Mouse (Mus musculus): ENCODE data around the gene Heg1. TPM values are rescaled to one million over a fixed set of nuclear protein-coding genes. Genes with fewer than 3 reads are reported as not detected.

Gene Heg1
- total RNA-seq, 1 experiment from 2014 or later, result 48.0 TPM

DNA sequence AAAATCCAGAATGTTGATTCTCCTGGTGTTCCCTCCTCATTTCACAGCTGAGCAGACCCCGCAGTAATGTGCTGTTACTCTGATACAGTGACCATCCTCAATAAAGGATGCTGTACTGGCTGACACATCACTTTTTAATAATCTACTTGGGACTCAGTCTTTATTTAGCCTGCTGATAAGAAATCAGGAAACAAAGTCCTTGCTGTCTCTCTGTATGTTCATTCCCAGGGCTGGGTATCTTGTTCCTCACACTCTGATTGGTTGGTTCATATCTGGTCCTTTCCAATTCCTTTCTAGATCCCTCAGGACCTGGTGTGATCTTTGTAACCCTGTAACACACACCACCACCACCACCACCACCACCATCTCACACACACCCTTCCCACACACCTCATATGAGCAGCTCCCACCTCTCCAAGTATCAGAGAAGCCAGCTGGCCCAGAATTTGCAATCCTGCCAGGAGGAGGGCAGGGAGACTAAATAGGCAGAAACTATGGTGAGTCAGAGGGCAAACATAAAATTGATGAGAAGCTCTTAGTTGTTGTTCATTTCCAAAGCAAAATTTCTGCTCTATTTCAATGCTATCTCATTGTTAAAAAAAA is 91.7 kb downstream of the Heg1 start:
- peak; percentile 37 for DNase-seq

DNA sequence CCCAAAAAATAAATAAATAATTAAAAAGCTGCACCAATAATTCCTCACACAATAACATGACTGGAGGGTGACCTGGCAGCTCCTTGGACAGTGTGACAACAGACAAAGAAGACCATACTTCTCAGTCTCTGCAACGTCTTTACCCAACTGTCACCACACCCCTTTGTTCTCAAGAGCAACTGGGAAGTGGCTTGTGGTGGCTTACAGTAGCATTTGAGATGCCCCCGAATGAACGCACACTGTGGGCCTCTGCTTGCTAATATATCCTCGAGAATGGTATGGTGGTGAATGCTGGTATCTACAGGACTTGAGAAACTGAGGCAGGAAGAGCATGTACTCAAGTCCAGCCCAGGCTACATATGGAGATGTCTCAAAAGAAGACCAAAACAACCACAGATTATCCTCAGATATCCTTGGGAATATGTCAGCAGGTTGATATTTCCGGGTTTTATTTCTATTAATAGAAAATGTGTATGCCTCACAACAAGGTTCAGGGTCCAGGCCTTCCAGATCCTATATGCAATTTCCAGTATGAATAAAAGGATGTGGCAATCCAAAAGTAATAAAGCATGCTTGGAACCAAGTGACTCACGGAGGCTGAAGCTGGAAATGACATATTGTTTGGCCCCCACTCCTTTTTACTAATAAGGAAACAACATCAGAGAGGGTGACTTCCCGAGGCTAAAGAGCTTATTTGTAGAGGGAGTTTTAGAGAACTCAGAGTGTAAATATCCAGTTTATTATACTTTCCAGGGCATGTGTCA is 92.8 kb downstream of the Heg1 start:
- DNase-seq, result no peak

DNA sequence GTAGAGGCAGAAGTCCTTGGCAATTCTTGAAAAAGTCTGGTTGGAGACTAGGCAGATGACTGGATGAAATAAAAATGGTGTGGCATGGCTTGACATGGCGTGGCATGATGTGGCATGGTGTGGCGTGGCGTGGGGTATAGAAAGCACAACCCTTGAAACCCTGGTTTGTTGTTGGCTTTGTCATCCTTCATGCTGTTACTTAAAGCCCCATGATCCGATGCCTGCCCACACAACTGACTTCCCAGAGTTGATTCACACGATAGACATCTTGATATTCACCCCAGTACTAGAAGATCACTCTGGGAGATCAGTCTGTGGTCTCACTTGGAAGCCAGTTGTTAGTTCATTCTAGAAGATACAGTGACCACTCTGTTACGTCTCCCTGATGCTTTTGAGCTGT is 93.4 kb downstream of the Heg1 start:
- no peak for DNase-seq

DNA sequence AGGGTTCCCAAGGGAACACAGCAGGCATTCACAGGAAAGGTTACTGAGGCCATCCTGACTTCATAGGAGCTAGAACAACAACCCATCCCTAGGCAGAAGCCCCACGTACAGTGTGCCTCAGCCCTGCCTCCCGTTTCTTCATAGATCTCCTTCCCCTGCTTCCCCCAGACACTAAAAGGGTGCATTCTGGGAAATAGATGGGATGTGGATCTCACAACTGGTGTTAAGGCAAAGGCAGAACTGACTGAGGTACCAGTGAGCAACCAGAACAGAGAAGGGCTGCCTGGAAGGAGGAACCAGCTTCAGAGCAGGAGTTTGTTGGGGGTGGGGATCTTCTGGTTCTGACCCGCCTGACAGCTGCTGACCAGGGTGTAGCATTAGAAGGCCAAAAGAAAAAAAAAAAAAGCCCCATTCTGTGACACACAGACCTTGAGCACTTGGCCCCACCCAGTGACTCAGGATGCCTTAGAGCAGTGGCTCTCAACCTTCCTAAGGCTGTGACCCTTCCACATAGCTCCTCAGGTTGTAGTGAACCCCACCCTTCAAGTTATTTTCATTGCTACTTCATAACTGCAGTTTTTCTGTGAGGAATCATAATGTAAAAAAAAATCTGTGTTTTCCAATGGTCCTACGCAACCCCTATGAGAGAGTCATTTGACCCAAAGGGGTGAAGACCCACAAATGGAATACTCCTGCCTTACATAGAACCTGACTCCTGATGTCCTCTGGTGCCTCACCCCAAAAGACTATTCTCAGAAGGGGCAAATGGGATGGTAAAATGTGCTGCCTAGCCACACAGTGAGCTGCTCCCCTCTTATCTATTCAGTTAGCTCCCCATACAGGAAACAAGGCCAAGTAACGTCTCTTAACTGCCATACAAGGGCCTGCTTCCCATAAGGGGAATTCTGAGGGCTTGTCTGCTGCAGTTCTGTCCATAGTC is 97.9 kb downstream of the Heg1 start:
- DNase-seq, result peak; percentile 38

GRCm38 (mm10) chr16:33782729-33783091 is 98.5 kb downstream of the Heg1 start:
- no peak for DNase-seq

DNA sequence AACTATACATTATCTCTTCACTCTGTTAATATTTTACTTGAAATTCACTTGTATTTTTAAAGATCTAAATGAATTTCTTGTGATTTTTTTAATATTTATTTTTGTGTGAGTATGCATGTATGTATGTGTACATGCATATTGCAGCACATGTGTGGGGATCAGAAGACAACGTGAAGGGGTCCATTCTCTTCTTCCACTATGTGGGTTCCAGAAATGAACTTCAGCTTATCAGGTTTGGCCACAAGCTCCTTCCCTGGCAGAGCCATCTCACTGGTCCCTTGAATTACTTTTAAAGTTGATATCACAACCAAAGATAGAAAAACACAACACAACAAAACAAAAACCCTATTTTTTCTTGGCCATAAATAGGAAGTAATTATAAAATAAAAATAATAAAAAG is 100.4 kb downstream of the Heg1 start:
- no peak for DNase-seq

DNA sequence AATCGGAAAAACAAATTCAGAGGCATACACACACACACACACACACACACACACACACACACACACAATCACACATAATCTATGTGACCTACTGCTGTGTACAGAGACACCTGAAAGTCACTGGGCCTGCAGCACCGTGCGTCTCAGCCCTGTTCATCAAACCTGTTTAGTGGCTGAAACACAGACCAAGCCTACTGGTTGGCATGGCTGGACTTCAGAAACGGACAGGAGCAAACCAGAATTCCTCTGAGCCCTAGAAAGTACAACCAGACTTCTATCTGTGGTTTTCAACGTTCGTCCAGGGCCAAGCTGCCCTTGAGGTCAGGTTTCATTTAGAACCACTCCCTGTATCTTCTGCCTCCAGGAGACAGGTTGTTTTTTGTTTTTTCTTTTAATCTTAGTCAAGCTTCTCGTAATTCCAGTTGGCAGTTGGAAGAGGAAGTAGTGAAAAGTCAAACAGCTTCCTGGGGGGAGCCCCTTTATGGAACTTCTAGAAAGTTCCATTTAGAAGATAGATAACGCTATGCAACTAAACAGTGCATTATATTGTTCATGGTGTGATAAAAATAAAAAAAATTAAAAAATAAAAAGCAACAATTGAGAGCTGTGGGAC is 101.0 kb downstream of the Heg1 start:
- DNase-seq, result no peak

GRCm38 (mm10) chr16:33786657-33787390 is 102.7 kb downstream of the Heg1 start:
- DNase-seq, result no peak

- no peak for DNase-seq
These were observed 109.9 kb downstream of the Heg1 start, which contains the start of gene Muc13 for GRCm38 (mm10) chr16:33793846-33794791. Gene Muc13 (plus strand): TSS chr16:33794037.

DNA sequence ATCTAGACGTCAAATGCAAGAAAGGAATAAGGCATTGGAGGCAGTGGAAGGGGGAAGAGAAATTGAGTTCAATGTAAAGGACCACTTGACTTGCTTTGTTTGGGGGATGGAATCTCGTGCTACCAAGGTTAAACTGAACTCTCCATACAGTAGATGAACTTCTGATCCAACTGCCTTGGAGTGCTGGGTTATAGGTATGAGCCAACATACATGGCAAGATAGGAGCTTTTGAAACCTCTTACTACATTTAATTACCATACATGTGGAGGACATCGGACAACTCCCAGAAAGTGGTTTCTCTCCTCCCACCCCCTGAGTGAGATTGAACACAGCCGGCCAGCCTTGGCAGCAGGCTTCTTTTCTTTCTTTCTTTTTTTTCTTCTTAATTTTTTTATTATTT is 110.9 kb downstream of the Heg1 start:
- DNase-seq, result no peak

DNA sequence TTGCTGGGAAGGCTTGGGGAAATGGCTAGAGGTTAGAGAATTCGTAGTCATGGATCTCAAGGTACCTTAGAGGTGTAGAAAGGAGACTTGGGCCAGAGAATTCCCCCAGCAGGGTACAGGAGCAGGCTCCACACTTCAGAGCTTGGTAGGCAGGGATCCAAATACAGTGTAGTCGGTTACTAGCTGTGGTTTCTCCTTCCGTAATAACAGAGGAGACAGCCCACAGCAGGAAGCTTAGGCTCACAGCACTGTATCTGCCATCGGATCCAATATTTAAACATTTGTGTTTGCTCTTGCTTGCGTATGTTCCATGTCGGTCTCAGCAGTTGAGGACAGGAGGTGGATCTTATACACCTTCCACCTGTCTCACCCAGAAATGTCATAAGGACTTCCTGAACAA is 111.7 kb downstream of the Heg1 start:
- no peak for DNase-seq

GRCm38 (mm10) chr16:33796756-33797155 is 112.6 kb downstream of the Heg1 start:
- DNase-seq, result no peak

DNA sequence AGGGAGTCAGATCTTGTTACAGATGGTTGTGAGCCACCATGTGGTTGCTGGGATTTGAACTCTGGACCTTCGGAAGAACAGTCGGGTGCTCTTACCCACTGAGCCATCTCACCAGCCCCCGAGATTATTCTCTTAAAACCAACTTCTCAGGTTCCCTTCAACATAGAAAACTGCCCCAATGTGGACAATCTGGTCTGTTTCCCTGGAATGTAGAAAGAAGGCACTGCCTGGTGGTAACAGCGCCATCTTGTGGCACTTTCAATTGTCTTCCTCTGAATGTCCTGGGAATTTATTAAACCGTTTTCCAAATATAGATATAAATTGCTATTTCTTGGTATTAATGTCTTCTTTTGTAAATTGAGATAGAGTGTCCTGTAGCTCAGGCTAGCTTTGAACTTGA is 113.7 kb downstream of the Heg1 start:
- DNase-seq, result peak; percentile 62

GRCm38 (mm10) chr16:33810002-33810401 is 125.8 kb downstream of the Heg1 start:
- no peak for DNase-seq

DNA sequence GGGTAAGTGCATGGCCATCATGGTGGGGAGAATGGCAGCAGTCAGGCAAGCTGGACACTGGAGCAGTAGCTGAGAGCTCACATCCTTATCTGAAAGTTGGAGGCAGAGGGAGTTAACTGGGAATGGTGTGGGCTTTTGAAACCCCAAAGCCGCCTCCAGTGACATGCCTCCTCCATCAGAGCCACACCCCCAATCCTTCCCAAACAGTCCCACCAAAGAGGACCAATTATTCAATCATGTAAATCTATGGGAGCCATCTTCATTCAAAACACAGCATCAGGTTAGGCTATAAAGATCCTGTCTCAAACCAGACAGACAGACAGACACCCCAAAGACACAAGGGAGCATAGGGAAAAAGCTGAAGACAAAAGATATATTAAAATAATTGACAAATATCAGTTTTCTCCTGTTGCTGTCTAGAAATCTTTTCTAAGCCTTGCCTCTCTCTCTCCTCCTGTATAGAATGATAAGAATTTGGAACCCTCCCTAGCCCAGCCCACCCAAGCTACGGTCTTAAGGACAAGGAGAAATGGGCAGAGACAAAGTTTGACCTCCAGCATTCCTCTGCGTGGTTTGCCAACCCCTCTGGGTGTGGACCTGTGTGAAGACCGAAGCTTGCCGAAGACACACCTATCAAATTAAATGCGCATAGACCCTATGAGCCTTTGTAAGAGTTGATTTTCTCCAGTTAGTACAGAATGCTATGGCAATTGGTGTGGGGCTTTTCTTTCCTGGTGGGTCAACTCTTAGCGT is 134.4 kb downstream of the Heg1 start:
- DNase-seq, result no peak

- peak; percentile 83 for DNase-seq
These were observed 136.4 kb downstream of the Heg1 start for GRCm38 (mm10) chr16:33820269-33821178.

Measured in adrenal gland, postnatal 25 days (tissue).